Mouse (Mus musculus) intestine, embryonic 15.5 days (tissue): ENCODE measurements around the gene Mrpl53. TPM values are rescaled to one million over a fixed set of nuclear protein-coding genes. Genes with fewer than 3 reads are reported as not detected.
A peak's percentile ranks its signal among the peaks of the same experiment; 100 is the strongest.

Experiments
- microRNA counts: library from miRNA; unstranded; fragments of <30 nt; microRNA quantifications from one replicate; lab custom pipeline; 2016
- polyA plus RNA-seq: library from polyadenylated mRNA; unstranded; fragments of >200 nt; fragmentation: Nextera tagmentation; extraction: Ambion mirVana; gene quantifications from 2 replicates; pipeline ENCODE4 v1.2.1, GENCODE M21; 2015

Mrpl53 gene
- polyA plus RNA-seq, 1 experiment from 2014 or later: 123 TPM

MicroRNA genes within 50 kb of the gene (microRNA counts, 519-probe panel; counts per million panel counts)
- microRNA mmu-miR-3470a+mmu-miR-3470b (lab: Ali Mortazavi, UCI): 2,026 counts per million, percentile 46 among the panel's probes with 10 or more counts

Other genes with a start within 250 kb of the Mrpl53 start
- 1.5 and 1.7 TPM in 2 replicates for gene Sema4f, start 169.3 kb upstream of the Mrpl53 start, polyA plus RNA-seq
- 0.26 and 0.78 TPM in 2 replicates for gene M1ap, start 162.1 kb upstream of the Mrpl53 start, polyA plus RNA-seq
- gene Dok1, start 75.6 kb upstream of the Mrpl53 start, polyA plus RNA-seq: 9.7 and 9.8 TPM in 2 replicates
- gene Loxl3, start 74.9 kb upstream of the Mrpl53 start, polyA plus RNA-seq: 12.7 and 14.2 TPM in 2 replicates
- 212 and 228 TPM in 2 replicates for gene Aup1, start 54.5 kb upstream of the Mrpl53 start, polyA plus RNA-seq
- gene Htra2, start 53.8 kb upstream of the Mrpl53 start, polyA plus RNA-seq: 72.2 and 86.5 TPM in 2 replicates
- gene Dqx1, start 51.2 kb upstream of the Mrpl53 start, polyA plus RNA-seq: 14.0 and 14.9 TPM in 2 replicates
- 18.1 and 22.5 TPM in 2 replicates for gene Tlx2, start 38.7 kb upstream of the Mrpl53 start, polyA plus RNA-seq
- gene Pcgf1, start 31.2 kb upstream of the Mrpl53 start, polyA plus RNA-seq: 29.4 and 31.5 TPM in 2 replicates
- 0.35 and 0.49 TPM in 2 replicates for gene Lbx2, start 22.7 kb upstream of the Mrpl53 start, polyA plus RNA-seq
- 2.6 and 3.5 TPM in 2 replicates for gene Ccdc142, start 7.4 kb upstream of the Mrpl53 start, polyA plus RNA-seq
- 2.3 and 2.4 TPM in 2 replicates for gene Gm42688, start 7.4 kb upstream of the Mrpl53 start, polyA plus RNA-seq
- gene Mogs, start 6.5 kb downstream of the Mrpl53 start, polyA plus RNA-seq: 56.3 and 63.0 TPM in 2 replicates
- 79.6 and 89.1 TPM in 2 replicates for gene Wbp1, start 12.5 kb downstream of the Mrpl53 start, polyA plus RNA-seq
- 9.0 and 9.4 TPM in 2 replicates for gene Ino80b, start 16.4 kb downstream of the Mrpl53 start, polyA plus RNA-seq
- gene Rtkn, start 26.4 kb downstream of the Mrpl53 start, polyA plus RNA-seq: 23.6 and 26.4 TPM in 2 replicates
- gene Wdr54, start 47.4 kb downstream of the Mrpl53 start, polyA plus RNA-seq: 3.0 and 3.9 TPM in 2 replicates
- gene 1700003E16Rik, start 47.4 kb downstream of the Mrpl53 start, polyA plus RNA-seq: 1.4 and 2.0 TPM in 2 replicates
- 82.1 and 84.6 TPM in 2 replicates for gene Dctn1, start 56.9 kb downstream of the Mrpl53 start, polyA plus RNA-seq
- 0.39 and 0.41 TPM in 2 replicates for gene Slc4a5, start 110.8 kb downstream of the Mrpl53 start, polyA plus RNA-seq
- 38.4 and 42.0 TPM in 2 replicates for gene Mthfd2, start 216.9 kb downstream of the Mrpl53 start, polyA plus RNA-seq
- 56.7 and 63.9 TPM in 2 replicates for gene Mob1a, start 217.0 kb downstream of the Mrpl53 start, polyA plus RNA-seq
- 183 and 188 TPM in 2 replicates for gene Bola3, start 240.1 kb downstream of the Mrpl53 start, polyA plus RNA-seq